Mouse (Mus musculus) embryonic facial prominence, embryonic 11.5 days (tissue): Measurements from ENCODE around the gene Sipa1l2. TPM values are rescaled to one million over a fixed set of nuclear protein-coding genes. Genes with fewer than 3 reads are reported as not detected.

ENCODE experiments used
- ATAC-seq: fragments of 200-750 bp; cut with Nextera tagmentation; replicated peaks from 2 replicates; pipeline ENCODE4 v1.8.0; 2017; ENCODE audit warnings: low read depth; ENCODE audit not compliant: insufficient number of reproducible peaks, low FRiP score, low TSS enrichment
- DNase-seq: peaks from one replicate; pipeline ENCODE4 v3.0.0-alpha.2; 2015; ENCODE audit warnings: low spot score
- H3K27ac ChIP-seq: fragments of 300-500 bp; sonication (generic); replicated peaks from 2 replicates; pipeline ENCODE4 v1.5.1; 2014; ENCODE audit warnings: mild to moderate bottlenecking, low read depth, low read length, control low read depth
- H3K27me3 ChIP-seq: fragments of 300-500 bp; sonication (generic); 2 replicates; pipeline ENCODE4 v1.6.1; 2014; ENCODE audit warnings: mild to moderate bottlenecking, low read length, moderate library complexity, mixed read lengths; ENCODE audit not compliant: control insufficient read depth, insufficient read depth
- H3K36me3 ChIP-seq: fragments of 300-500 bp; sonication (generic); replicated peaks from 2 replicates; pipeline ENCODE4 v1.6.1; 2014; ENCODE audit warnings: low read depth, mild to moderate bottlenecking, low read length, moderate library complexity, mixed read lengths; ENCODE audit not compliant: control insufficient read depth, insufficient read depth
- H3K4me1 ChIP-seq: fragments of 300-500 bp; sonication (generic); 2 replicates; pipeline ENCODE4 v1.6.1; 2014; ENCODE audit warnings: low read length, mixed read lengths; ENCODE audit not compliant: control insufficient read depth, insufficient read depth
- H3K4me2 ChIP-seq: fragments of 300-500 bp; sonication (generic); 2 replicates; pipeline ENCODE4 v1.6.1; 2014; ENCODE audit warnings: low read depth, mild to moderate bottlenecking, control low read depth, low read length, moderate library complexity
- H3K4me3 ChIP-seq: fragments of 300-500 bp; sonication (generic); 2 replicates; pipeline ENCODE4 v1.5.1; 2014; ENCODE audit warnings: low read depth, low read length, control low read depth
- H3K9ac ChIP-seq: fragments of 300-500 bp; sonication (generic); replicated peaks from 2 replicates; pipeline ENCODE4 v1.6.1; 2014; ENCODE audit warnings: mild to moderate bottlenecking, control low read depth, low read length
- H3K9me3 ChIP-seq: fragments of 300-500 bp; sonication (generic); replicated peaks from 2 replicates; pipeline ENCODE4 v1.6.1; 2016; ENCODE audit warnings: mild to moderate bottlenecking, low read length, inconsistent platforms, mixed read lengths; ENCODE audit not compliant: control insufficient read depth
- WGBS: fragments of 180-500 bp; shearing (Covaris S2); extraction: QIAGEN DNeasy Blood & Tissue Kit; methylation state at CpG from one replicate; pipeline ENCODE4 v1.1.7; 2014; 5-methylcytosine and 5-hydroxymethylcytosine counted together
- polyA plus RNA-seq: library from polyadenylated mRNA; unstranded; fragments of >200 nt; fragmentation: Nextera tagmentation; extraction: Ambion mirVana; gene quantifications from 2 replicates; pipeline ENCODE4 v1.2.1, GENCODE M21; 2014

Gene Sipa1l2
- polyA plus RNA-seq, 1 experiment from 2014 or later, result 9.4 TPM

DNA sequence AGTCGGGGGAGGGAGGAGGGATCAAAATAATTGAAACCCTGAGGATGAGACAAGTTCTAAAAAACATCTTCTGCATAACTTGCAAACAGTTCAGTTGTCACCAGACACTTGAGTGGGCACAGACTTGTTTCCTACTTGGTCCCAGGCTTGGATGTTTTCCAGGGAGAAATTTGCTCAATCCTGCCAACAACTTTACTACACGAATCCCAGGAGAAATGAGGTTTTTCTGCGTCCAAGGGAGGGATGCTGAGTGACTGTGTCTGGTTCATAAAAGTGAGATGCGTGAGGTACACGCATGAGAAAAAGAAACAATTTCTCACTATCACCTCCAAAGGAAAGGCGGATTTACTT, 38.5 kb downstream of the Sipa1l2 start:
- ATAC-seq (no peak), DNase-seq (no peak)
- Histone ChIP-seq H3K9ac (no peak overlapping the region), H3K4me2 (no peak overlapping the region), H3K27ac (no peak overlapping the region), H3K27me3 (no peaks in the 10 kb centered on the region), H3K9me3 (no peaks in the 10 kb centered on the region), H3K36me3 (no peaks in the 10 kb centered on the region), H3K4me3 (no peak overlapping the region), H3K4me1 (peaks cover 12% of the 10 kb centered on the region; the same call in 1 of the 2 replicates)
- WGBS, result 58% methylated on average over 6 of the region's 6 CpGs

DNA sequence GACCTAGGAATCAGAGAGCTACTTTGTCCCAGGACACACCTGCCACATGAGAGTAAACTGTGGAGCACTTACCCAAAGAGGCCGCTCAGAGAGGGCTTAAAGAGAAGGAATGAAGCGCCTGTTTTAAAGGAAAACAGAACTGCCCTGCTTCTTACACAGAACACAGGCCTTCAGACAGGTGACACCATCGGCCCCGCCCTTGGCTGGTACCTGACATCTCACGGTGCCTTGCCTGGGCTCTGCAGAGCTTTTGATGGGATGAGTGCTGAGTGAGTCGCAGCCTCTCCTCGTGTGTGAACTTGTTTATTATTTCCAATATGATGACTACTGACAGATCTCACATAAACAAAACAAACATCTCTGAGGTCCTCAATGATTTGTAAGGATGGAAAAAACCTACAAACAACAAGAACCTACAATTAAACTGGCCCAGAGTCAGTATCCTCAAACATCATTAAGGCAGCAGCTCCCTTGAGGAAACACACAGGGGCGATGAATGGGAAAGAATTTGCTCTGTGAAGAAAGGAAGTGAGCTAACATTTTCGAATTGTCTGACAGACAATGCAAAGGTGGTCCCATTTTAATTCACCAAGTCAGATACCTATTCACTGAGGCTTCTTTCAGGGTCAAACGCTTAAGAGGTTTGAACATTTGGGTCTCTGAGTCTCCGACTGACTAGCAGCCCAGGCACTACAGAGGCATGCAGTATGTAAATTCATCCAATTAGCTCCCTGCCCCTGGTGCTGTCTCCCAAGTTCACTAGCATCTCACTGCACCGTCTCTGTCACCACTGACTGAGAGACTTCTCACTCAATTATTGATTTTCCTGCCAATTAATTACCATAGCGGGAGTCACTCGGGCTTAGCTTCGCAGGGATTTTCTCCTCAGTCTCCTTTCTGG, 39.2 kb downstream of the Sipa1l2 start:
- H3K36me3 ChIP-seq, result no peaks in the 10 kb centered on the region
- no peaks in the 10 kb centered on the region for H3K9me3 ChIP-seq
- no peak overlapping the region for H3K4me2 ChIP-seq
- DNase-seq, result no peak
- H3K4me3 ChIP-seq, result no peak overlapping the region
- H3K27ac ChIP-seq, result no peak overlapping the region
- no peak for ATAC-seq
- peaks cover 12% of the 10 kb centered on the region for H3K4me1 ChIP-seq
- H3K27me3 ChIP-seq, result no peaks in the 10 kb centered on the region
- no peak overlapping the region for H3K9ac ChIP-seq
- WGBS, result 44% methylated on average over 15 of the region's 15 CpGs

GRCm38 (mm10) chr8:125529019-125529418, 40.6 kb downstream of the Sipa1l2 start:
- WGBS, result 70% methylated on average over 6 of the region's 6 CpGs
- Histone ChIP-seq H3K36me3 (no peaks in the 10 kb centered on the region), H3K4me3 (no peak overlapping the region), H3K4me1 (peaks cover 12% of the 10 kb centered on the region), H3K27me3 (no peaks in the 10 kb centered on the region), H3K27ac (no peak overlapping the region), H3K4me2 (no peak overlapping the region), H3K9ac (no peak overlapping the region), H3K9me3 (no peaks in the 10 kb centered on the region)
- DNase-seq, result no peak
- ATAC-seq, result no peak

- H3K27me3 ChIP-seq, result no peaks in the 10 kb centered on the region
- H3K27ac ChIP-seq, result no peak overlapping the region
- DNase-seq (no peak), ATAC-seq (no peak)
- no peaks in the 10 kb centered on the region for H3K36me3 ChIP-seq
- H3K9me3 ChIP-seq, result no peaks in the 10 kb centered on the region
- H3K4me1 ChIP-seq, result peaks cover 12% of the 10 kb centered on the region
- WGBS, result 62% methylated on average over 3 of the region's 3 CpGs
- no peak overlapping the region for H3K4me3 ChIP-seq
- H3K4me2 ChIP-seq, result no peak overlapping the region
- H3K9ac ChIP-seq, result no peak overlapping the region
These were observed 41.7 kb downstream of the Sipa1l2 start for GRCm38 (mm10) chr8:125527941-125528340.

DNA sequence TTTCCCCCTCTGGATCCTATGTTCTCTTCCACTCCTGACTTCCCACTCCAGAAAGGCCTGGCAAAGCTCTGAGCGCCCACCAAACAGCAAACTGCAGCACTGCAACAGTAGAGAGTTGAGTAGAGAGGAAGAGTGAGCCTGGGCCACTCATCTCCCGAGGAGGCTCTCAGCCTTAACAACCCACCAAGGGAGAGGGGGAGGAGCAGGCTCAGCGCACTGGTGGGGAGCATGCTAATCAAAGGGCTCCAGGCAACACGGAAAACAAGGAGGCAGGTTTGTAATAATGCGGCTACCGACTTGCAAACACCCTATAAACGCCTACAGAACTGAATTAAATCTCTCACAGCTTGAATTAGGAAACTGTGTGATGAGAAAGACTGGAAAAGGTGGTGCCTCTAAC, 42.6 kb downstream of the Sipa1l2 start:
- 4% methylated on average over 7 of the region's 7 CpGs for WGBS
- no peaks in the 10 kb centered on the region for H3K36me3 ChIP-seq
- DNase-seq, result peak; percentile 55
- no peak overlapping the region for H3K4me2 ChIP-seq
- no peak for ATAC-seq
- H3K9me3 ChIP-seq, result no peaks in the 10 kb centered on the region
- H3K27ac ChIP-seq, result 0 out of 2 replicates have a peak overlapping the region, but pooled peaks have one; percentile 28
- no peak overlapping the region for H3K9ac ChIP-seq
- H3K27me3 ChIP-seq, result no peaks in the 10 kb centered on the region
- H3K4me1 ChIP-seq, result peaks cover 12% of the 10 kb centered on the region
- no peak overlapping the region for H3K4me3 ChIP-seq

DNA sequence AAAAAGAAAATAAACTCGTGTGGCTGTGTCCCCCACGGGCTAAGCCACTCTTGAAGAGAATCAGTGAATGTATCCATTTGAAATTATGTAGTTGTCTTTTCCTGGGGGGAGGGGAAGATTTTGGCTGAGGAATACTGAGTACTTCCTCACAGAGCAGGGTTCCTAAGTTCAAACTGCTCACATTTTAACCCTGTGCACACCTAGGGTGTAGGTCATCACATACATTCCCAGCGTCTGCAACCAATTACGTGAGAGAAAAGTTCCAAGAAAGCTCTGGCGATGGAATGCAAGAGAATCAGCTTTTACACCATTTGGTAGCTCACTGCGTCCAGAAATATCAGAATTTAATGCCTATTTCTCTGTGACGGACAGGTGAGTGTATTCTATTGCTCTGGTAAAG, 43.0 kb downstream of the Sipa1l2 start:
- Histone ChIP-seq H3K4me1 (peaks cover 12% of the 10 kb centered on the region), H3K4me3 (no peak overlapping the region), H3K36me3 (no peaks in the 10 kb centered on the region), H3K4me2 (no peak overlapping the region), H3K9me3 (no peaks in the 10 kb centered on the region), H3K9ac (no peak overlapping the region), H3K27ac (0 out of 2 replicates have a peak overlapping the region, but pooled peaks have one; percentile 28), H3K27me3 (no peaks in the 10 kb centered on the region)
- DNase-seq, result peak; percentile 83
- 21% methylated on average over 7 of the region's 7 CpGs for WGBS
- no peak for ATAC-seq

- DNase-seq (no peak), ATAC-seq (no peak)
- no peak overlapping the region for H3K27ac ChIP-seq
- H3K4me3 ChIP-seq, result no peak overlapping the region
- H3K9ac ChIP-seq, result no peak overlapping the region
- no peak overlapping the region for H3K4me2 ChIP-seq
- H3K27me3 ChIP-seq, result no peaks in the 10 kb centered on the region
- no peaks in the 10 kb centered on the region for H3K9me3 ChIP-seq
- 89% methylated on average over 2 of the region's 2 CpGs for WGBS
- no peaks in the 10 kb centered on the region for H3K36me3 ChIP-seq
- H3K4me1 ChIP-seq, result peaks cover 12% of the 10 kb centered on the region
These were observed 45.1 kb downstream of the Sipa1l2 start for GRCm38 (mm10) chr8:125524479-125524878.

DNA sequence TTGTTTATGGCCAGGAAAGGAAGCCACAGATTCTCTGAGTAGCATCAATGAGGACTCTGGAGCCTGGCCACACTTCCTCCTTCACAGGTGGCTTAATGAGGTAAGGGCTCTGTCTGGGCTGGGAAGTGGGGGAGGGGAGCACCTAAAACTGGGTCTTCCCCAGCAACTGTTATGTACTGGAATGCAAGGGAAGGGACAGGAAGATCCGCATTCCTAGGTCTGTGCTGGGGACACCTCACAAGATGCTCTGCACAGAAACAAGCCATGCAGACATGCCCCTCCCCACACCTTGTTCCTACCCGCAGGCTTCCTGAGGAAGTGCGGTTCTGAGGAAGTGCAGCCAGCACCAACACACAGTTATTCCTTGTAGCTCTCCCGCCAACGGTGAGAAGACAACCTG, 46.4 kb downstream of the Sipa1l2 start:
- DNase-seq (peak; percentile 33), ATAC-seq (no peak)
- H3K4me2 ChIP-seq, result no peak overlapping the region
- no peaks in the 10 kb centered on the region for H3K36me3 ChIP-seq
- peaks cover 9% of the 10 kb centered on the region for H3K4me1 ChIP-seq
- H3K4me3 ChIP-seq, result no peak overlapping the region
- 29% methylated on average over 5 of the region's 5 CpGs for WGBS
- no peaks in the 10 kb centered on the region for H3K27me3 ChIP-seq
- H3K27ac ChIP-seq, result no peak overlapping the region
- no peak overlapping the region for H3K9ac ChIP-seq
- no peaks in the 10 kb centered on the region for H3K9me3 ChIP-seq
